Mouse (Mus musculus) urinary bladder, postnatal 25 days (tissue): ENCODE measurements around the gene Rer1.
A peak's percentile ranks its signal among the peaks of the same experiment; 100 is the strongest.

Source experiments
- DNase-seq: peaks from one replicate; pipeline ENCODE4 v3.0.0; 2022; ENCODE audit warnings: low spot score

Rer1 gene

DNA sequence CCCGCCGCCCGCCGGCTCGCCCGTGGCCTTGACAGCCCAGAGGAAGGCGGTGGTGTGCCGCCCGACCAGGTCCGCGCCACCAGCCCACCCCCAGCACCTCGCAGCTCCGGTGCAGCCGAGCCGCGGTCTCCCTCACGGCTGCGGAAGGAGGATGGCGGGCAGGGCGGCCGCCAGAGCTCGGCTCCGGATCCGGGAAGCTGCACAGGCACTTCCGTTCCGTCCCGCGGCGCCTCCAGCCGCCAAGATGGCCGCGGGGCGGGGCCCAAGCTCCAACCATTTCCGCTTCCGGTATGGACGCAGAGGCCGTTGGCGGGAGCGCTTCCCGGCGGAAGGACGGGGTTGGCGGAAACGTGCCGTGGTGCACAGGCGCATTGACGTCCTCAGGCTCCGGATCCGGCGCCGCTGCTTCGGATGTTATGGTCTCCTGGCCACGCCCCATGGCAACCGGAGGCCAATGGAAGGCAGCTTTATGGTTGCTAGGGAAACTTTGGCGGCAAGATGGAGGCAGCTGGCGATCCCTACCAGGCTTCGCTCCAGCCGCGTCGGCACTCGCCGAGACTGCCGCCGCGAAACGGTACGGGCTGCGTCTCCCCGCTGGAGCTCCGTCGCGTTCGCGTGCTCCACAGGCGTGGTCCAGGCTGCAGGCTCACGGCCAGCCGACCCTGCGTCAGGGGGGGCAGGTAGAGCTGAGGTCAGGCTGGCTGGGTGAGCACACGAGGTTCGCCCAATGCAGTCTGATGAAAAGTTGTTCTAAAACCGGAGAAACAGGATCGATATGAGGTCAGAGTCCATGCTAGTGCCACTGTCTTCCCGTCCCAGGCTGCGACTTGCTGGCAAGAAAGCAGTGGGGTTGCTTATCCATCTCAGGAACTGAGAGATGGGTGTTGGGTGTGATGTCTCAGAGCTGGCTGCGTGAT lies at the start of gene Rer1, which contains the start of gene Morn1:
TSS of gene Rer1 (minus strand) at position 275 of the 917 bp plus-strand sequence.
TSS of gene Morn1 (plus strand) at position 470 of the 917 bp plus-strand sequence.
- peak; percentile 98 for DNase-seq

DNA sequence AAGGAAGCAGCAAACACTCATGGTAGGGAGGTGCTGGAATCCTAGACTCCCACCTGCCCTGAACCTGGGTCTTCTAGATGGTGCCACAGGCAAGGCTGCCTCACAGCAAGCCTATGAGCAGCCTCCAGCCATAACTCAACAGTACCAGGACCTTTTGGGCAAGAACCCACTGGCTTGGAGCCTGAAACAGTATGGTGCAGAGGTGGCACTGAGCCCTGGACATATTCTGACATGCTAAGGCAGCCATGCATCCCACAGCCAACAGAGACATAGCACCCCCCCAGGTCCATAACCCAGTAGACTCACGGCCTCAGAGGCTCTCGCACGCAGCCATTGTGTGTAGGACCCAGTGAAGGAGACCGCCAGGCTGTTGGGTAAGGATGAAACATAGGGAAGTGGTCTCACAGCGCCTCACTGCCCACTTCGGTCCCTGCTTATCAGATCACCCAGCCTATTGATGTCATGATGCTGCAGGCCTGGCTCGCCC lies 48.5 kb upstream of the Rer1 start:
- DNase-seq, result no peak

DNA sequence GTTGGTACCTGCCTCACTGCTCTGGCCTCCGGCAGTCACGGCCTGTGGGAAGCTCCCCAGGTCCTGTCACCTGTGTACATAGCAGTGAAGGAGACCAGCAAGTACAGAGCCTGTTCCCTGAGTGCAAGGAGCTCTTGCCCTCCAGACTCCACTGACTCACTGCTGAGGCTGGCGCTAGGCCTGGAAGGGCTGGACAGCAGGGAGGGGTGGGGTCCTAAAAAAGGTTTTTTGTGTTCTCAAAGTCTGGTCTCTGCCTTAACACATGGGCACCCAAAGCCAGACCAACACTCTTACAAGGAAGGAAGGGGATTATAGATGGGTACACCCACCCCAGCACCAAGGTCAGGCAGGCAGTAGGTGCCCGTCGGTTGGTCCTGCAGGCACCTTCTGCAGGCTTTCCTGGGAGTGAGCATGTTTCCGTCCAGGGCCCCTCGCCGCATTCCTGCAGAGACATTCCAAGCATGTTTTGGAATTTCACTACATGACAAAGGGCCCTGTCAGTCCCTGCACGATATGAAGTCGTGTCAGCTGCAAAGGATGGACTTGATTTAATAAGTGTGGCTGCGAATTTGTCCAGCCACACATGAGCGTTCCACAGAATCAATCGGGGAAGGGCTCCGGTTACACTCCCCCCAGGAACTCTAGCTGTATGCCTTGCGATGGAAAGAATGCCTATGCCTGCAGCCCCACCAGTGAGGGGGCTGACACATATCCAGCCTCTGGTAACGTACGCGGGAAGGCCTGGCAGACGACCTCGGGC lies 47.7 kb upstream of the Rer1 start:
- DNase-seq, result peak; percentile 59

DNA sequence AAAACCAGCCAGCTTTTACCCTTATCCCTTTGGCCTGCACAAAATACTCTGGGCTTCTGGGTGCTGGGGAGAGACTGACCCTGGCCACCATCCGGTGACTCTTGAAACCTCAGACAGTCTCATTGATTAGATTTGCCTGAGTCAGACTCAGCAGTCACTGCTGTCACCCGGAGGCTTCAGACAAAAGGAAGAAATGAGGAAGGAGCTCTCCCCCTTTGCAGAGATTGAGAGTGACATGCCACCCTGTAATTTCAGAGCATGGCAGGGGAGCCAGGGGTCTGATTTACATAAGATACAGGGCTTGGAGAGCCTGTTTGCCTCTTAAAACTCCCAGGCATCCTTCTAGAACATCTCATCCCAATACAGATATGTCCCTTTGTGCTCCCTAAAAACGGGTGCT lies 47.0 kb upstream of the Rer1 start:
- DNase-seq, result no peak

DNA sequence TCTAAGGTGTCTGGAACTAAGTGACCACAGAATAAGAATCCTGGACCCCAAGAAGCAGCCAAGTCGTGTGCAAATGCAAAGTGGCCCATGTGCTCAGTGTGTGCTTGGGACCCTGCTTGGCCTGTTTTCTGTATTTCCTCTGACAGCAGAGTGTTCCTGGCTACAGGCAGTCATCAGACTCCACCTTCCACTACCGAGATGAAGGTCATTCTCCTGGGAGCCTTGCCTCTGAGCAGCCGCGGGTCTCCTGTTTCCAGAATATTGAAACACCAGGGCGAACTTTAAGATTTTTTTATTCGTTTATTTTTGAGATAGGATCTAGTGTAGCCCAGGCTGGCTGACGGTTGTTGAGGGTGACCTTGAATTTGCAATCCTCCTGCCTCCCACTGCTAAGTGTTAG lies 44.4 kb upstream of the Rer1 start:
- DNase-seq, result no peak

DNA sequence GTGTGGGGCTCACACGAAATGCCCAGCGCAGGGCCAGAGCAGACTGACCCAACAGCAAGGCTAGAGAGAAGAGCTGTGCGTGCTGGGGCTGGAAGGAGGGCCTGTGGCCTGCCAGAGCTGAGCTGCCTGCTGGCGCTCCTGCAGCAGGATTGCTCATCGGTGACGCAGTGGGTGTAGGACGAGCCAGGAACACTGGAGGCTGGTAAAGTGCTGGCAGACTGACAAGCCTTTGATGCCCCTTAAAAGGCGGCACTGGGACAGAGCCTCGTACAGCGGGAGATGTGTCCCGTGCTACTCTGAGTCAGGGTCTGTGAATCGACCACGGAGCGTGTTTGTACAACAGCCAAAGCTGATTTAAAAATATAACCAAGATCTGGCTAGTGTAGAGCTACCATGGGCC lies 43.8 kb upstream of the Rer1 start:
- peak; percentile 73 for DNase-seq

DNA sequence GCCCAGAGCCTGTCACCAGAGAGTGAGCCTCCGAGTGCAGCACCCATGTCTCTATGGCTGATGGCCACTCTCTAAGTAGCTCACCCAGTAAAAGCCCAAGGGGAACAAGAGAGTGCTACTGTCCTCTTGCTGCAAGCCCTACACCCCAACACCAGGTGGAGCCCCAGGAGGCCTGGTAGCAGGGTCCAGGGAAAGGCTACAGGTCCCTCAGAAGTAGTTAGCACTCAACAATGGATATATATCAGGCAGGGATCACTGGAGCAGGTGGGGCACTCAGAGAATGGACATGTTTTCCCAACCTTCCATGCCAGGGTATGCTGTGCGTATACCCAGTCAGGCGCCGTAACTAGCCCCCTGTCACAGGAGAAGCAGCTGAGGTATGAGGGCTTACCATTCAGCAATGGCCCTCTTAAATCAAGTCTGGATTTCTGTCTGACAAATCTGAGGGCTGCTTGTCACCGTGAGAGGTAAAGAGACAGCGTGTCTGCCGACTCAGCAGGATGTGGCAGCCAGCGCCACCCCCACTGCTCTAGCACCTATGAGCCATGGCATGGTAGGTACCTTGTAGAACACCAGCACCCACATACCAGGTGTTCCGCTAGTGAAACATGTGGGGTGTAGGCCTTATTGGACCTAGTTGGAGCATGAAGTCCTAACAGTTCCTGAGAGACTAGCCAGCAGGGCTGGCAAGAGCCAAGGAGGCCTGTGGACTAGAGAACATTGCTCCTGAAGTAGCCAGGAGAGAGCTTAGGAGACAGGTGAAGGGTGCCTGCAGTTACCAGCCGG lies 43.1 kb upstream of the Rer1 start:
- no peak for DNase-seq

DNA sequence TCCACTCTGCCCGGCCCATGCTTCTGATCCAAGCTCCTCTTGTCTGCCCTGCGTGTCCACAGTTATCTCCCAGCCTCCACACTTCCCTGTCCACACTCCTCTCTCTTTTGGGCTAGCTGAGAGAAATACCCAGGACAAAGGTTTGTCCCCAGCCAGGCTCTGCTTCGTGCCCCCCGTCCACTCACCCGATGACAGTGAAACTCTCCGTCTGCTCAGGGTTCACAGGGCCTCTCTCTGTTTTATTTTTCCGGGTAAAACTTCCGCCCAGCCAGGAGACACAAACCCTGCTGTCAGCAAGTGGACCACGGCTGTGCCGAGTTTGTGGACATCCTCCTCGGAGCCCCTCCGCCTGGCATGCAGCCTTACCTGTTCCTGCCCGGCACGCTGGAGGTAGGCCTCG lies 42.2 kb upstream of the Rer1 start:
- DNase-seq, result no peak

DNA sequence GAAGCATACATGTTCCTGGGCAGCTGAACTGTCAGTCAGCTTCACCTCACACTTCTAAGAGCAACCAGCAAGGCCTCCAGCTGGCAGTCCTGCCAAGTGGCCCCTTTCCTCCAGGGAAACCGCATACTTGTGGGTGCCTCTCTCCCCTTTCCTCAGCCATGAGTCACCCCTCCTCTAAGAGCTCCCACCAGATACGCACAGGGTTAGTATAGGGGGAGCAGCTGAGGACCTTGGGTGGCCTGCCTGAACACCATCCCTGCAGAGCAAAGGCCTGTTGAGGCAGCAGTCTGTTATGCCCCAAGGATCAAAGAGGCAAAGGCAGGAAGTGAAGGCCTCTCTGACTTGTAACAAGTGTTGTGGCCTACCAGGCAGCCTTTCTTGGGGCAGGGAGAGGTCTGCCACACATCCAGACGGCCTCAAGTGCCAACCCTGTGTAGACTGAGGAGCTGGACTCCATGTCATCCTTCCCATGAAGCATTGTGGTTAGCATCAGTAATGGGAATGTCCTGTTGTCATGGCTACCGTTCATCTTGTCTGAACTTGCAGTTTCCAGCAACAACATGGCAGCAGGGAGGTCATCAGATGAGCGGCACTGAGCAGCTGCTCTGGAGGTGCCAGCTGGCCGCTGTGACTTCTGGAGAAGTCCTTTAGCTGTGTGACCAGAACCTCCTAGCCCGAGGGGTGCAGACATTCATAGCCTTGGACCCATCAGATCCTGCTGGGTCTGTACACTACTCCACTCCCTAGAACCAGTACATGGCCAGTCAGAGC lies 40.6 kb upstream of the Rer1 start:
- no peak for DNase-seq

DNA sequence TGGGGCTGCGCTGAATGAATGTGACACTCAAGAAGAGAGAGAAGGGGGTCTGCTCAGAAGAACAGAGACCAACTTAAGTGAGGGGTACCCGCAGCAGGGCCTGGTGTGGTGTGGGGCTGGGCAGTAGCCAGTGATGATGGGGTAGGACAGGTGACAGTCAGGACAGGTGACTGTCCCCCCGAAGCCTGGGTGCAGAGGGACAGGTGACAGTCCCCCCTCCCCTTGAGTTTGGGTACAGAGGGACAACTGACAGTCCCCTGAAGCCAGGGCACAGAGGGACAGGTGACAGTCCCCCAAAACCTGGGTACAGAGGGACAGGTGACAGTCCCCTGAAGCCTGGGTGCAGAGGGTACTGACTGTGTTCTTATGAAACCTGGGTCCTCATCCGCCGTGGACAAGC lies 40.0 kb upstream of the Rer1 start:
- no peak for DNase-seq

DNA sequence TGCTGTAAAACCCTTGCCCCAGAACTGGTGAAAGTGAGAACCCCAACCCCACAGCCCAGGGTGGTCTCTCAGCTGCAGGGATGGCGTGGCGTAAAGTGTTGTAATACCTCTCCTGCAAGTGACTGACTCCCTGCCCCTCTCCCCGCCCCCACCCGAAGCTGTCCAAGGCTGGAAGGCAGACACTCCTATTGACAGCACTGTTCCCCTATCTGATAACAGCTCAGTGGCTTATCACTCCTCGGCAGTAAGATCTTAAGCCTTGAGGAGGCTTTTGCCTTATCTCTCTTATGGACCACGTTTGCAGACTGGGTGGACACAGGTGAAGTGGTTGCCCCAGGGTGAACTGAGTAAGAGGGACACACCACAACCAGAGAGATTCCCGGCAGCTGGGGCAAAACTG lies 39.1 kb upstream of the Rer1 start:
- DNase-seq, result no peak

DNA sequence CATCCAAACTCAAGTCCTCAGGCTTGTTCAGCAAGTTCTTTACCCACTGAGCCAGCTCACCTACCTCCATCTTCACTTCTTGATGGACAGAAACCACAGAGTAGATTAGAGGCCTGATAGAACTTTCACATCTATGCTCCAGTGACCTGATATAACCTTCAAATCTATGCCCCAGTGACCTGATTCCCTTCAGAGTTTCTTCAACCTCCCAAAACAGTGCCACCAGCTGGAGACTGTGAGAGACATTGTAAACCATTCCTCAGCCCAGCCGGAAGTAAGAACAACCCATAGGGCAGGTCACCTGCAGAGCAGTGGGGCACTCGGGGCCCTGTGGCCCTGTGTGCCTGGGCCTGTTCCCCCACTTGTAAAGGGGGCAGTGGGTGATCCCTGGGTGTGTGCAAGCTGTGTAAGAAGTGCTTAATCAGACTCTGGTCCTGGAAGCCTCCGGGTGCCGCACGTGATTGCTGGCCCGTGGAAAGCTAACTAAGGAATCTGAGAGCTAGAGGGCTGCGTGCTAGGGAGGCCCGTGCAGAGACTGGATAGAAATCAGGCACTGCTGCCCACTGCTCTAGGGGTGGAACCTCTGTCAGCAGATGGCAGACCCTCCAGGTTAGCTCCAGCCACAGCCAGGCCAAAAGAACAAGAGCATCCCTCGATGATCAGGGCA lies 37.8 kb upstream of the Rer1 start:
- no peak for DNase-seq

DNA sequence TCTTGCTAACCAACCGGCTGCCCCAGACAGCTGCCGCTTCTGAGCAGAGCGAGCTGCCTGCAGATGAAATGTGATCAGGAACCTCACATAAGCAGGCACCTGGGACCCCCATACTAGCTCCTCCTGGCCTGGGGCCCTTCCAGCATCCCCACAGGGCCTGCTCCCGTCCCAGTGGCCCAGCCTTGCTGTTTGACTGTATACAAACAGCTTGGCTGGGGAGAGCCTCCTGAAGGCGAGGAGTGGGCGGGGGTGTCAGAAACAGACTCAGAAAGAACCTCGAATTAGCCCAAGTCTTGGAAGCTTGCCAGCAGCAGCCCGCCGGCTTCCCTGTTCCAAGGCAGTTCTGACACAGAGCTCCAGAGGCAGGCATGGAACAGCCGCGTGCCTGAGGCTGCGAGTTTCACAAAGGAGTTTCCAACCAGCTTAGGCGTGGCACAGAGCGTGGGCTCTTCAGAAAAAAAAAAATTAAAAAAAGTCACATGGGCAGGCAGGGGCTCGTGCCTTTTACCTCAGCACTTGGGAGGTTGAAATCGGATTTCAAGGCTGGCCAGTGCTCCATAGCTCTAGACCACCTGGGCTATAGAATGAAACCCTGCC lies 36.4 kb upstream of the Rer1 start:
- peak; percentile 71 for DNase-seq

DNA sequence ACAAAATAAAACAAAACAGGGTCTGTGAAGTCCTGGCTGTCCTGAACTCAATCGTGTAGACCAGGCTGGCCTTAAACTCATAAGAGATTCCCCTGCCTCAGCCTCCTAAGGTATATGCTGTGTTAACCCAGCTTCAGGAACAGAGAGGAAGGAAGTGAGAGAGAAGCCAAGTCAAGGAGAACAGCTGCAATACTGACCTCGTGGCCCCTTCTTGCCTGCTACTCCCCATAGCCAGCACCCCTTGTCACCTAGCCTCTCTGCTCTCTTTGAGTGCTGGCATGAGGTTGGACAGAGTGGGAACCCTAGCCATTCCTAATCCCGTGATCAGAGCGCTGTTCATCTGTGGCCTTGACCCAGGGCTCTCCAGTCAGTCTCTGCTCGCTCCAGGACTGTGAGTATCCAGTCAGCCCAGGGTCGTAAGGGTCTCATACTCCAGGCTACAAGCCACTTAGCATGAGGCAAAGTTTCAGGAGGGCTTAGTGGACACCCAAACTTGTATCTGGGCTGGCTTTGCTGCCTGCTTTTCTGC lies 35.8 kb upstream of the Rer1 start:
- no peak for DNase-seq

DNA sequence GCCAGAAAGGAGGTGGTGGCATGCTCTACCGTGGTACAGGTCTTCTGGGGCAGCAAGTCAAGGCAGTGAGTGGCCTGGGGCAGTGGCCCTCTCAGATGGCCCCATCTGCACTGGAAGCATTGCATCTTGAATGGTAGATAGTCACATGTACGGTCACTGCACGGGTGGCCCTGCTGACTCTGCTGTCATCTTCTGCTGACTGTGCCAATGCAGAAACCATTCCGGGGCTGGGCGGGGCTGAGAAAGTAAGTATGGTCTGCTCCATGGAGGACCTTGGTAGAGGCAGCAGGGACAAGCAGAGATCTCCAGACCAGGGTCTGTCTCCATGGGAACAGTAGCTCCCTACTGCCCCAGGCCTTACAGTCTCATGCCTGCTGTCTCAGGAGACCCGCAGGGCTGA lies 35.0 kb upstream of the Rer1 start:
- no peak for DNase-seq

DNA sequence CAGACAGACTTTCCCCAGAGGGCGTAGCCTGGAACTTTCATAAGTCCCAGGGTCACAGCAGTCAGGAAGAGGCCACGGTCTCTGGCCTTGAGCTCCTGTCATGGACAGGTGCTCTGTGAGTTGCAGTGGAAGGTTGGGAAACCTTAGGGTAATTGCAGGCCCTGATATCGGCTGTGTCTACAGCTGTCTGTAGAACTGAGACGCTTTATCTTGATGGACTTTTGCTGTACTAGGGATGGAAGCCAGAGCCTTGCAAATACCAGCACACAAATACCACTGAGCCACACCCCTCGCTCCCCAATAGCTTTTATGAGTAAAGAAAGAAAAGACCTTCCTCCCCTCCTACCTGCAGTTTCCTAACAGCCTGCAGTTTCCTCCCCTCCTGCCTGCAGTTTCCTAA lies 34.4 kb upstream of the Rer1 start:
- no peak for DNase-seq

DNA sequence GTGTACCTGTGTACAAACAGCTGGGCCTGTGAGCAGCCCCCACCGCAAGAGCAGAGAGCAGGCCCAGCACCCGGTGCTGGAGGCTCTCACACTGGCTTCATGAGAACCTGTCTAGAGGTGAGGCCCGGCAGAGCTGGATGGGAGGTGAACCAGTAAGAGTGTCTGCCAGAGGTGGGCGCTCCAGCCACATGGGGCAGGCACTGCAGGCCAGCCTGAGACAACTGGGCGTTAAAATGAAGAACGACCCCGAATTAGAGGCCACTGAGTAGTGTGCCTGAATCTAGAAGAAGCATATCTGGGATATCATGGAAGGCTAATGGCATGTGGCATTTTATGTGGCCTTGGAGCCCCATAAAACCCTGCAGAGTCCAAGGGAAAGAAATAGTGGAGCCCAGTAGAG lies 33.9 kb upstream of the Rer1 start:
- DNase-seq, result no peak

DNA sequence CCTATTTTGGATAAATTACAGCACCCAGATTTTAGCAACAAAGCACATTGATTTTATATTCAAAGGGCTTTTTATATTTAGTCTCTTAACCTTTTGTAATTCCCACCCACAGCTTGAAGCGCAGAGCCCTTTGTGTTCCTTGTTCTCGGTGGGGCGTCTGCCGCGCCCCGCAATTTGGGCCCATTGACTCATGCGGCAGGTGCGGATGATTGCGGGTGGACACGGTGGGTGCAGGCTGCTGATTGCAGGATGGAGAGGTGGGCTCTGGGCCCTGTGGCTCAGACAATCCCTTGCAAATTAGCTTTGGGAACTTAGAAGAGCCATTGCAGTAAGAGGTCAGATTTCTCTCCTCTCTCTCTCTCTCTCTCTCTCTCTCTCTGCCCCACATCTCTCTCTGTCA lies 32.1 kb upstream of the Rer1 start:
- no peak for DNase-seq

DNA sequence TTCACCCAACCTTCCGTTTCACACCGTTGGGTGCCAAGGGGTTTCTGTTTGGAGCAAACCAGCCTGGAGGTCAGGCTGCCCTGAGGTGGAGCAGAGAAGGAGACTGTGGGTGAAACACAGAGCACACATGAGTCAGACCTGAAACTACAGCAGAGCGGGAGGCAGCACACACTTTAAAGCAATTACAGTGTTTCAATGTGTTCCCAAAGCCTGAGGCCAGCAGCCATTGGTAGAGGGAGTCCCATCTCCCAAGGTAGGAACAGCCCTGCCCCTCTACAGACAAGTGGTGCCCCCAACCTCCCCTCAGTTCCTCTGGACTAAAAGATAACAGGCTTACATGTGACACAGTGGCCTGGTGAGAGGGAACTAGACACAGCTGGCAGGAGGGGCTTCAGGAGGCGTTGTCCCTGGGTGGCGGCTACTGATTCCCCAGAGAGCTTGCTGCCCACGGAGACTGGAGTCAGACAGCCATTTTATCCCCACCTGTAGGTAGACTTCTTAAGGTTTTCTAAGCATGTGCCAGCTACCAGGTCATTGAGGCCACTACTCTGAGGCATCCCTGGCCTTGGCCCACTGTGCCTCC lies 31.3 kb upstream of the Rer1 start:
- no peak for DNase-seq

DNA sequence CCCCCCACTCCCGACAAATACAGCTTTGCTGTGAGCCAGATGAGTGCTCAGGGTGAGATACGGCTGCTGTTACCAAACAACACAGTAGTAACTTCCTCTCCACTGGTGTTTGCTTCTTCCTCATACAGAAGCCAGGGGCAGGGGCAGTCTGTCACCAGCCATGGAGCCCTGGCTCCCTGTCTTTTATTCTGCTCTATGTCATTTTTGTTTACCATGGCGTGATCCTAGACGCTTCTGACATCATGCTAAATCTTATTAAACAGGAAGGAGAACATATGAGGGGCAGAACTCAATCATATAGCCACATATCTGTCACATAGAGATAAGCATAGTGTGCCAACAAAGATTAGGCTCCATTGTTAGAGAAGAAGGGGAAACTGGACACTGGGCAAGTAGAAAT lies 30.4 kb upstream of the Rer1 start:
- no peak for DNase-seq
